Mouse (Mus musculus) v-Abl transformed pro-B cells (cell line): Measurements from ENCODE around the gene Cdrt4.

Source experiments
- in situ Hi-C, 2 experiments: fragments of 400-800 bp; cut with MboI; formaldehyde crosslinking; loops; one replicate each; pipeline ENCODE4 v1.15.1; 2025; ENCODE audit not compliant: unreplicated experiment in 2 of 2

Gene Cdrt4

DNA sequence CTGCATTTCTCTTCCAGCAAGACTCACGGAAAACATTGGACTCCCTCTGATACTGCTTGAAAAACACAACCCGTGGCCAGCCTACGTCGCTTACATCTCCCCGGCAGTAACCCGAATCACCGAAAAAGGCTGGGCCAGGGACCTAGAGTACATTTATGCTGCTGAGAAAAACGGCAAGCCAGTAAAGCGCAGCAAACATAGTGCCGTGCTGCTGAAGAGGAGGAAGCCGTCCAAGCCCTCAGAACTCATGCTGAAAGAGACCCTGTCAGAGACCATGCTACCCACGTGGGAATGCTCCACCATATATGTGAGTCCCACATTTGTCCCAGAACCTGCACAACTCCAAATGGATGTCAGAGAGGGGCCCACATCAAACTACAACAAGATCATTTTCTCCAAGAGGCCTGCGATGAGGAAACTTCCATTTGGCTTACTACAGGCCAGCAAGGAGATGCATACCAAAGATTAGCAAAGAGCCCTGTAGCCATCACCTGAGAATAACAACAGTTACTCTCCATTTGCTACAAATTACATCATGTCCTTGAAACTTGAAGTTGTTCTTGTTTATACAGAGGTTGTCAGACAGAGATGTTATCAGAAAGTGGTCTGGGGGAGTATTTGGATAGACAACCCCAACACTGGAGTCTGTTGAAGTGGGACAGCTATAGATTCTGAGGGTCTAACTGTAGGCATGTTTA lies 41.7 kb downstream of the Cdrt4 start:
- in situ Hi-C loops: no loop called here

DNA sequence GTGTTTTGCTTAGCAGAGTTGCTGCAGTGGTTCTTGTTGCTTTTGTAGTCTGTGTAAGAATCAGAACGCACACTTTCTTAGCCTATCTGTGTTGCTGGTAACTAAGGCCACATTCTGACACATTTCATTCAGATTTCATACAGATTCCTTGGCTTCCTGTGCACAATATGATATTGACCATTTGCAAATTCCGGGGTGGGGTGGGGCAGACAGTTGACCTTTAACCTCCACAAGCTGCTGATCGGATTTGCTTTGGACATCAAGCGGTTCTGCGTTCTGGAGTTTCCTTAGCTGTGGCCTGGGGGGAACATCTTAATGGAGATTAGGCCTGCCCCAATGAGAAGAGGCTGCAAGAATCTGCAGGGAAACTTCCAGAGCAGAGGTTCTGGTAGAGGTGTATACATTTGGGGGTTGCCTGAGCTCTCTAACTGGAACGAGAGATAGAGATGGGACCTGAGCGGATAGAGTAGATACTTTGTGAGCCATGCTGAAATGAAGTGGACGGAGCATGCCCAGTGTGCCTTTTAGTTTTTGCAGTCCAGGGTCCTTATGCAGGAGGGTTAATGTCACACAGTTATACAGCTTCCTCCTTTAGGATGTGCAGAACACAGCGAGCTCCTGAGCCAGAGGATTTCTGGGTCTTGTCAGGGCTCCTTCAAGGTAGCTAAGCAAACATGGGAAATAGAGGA lies 44.2 kb downstream of the Cdrt4 start:
- in situ Hi-C loops: no loop called here

DNA sequence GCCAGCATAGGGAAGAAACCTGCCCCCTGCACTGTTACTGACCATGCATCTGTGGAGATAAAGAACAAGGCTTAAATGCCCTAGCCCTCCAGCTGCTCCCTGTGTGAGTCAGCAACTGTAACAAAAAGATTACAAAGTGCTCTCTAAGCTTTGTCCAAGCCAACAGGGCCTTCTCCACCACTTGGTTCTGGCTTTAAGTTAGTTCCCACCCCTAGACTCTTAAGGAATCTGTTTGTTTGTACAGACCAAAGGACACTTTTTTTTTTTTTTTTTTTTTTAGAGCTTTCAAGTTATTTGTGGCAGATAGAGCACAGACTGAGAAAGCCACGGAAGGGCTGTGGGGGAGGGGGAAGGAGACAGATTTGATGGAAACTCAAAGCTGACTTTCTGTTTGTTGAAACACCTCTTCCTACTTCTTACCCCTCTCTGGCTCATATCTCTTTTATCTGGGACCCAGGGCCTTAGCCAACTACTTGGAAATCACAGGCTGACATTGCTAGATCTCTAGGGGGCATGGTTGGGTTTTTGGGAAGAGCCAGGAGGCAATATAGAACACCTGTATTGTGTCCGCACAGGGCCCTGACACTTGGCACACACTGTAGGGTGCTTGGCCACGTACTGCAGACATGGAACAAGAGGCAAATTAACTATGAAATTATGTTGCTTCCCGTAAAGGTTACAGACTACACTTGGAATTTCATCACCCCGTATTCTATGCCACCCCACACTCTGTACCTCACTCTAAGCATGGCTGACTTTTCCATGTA lies 44.9 kb downstream of the Cdrt4 start:
- in situ Hi-C loops: no loop called here

DNA sequence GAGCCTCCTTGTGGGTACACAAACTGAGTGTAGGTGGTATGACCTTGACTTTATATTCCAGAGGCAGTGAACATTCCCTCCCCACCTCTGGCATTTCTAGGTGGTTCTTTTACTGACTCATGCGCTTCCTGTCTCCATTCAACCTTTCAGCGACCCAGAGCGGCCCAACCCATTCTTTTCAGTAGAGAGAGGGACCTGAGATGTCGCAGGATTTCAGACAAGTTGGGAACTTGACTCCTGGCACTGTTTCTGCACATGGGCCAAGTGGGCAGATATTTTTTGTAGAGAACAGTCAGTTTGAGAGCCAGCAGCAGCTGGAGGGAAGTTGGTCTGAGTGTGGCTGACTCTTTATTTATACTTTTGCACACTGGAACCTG lies 45.5 kb downstream of the Cdrt4 start:
- in situ Hi-C loops: no loop called here

DNA sequence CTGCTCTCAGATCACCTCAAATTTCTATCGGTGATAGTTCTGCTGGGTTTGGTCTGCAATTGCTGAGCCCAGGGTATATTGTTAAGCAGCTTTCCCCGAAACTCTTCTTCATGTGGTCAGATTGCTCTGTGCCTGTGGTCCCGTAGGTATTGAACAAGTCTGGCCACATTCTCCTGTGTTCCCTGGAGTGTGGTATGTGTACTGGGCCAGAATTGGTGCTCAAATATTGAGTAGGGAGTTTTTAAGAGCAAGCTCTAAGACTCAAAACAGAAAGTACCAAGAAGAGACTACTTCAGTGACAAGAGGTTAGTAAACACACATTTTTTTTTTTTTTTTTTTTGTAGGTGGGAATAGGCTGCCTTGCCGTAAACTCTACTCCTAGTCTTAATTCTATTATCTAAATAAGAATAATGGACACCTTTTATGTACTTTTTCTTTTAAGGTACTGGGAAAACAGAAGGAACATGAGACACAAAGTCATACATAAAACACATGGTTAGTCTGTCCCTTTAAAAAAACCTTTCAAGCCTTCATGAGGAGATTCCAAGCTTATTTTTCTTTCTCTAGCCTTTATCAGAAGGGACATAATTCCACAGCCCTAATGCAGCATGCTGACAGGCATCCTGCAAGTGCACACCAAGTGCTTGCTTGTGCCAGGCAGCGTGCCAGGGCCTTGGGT lies 46.2 kb downstream of the Cdrt4 start:
- in situ Hi-C loops: no loop called here

DNA sequence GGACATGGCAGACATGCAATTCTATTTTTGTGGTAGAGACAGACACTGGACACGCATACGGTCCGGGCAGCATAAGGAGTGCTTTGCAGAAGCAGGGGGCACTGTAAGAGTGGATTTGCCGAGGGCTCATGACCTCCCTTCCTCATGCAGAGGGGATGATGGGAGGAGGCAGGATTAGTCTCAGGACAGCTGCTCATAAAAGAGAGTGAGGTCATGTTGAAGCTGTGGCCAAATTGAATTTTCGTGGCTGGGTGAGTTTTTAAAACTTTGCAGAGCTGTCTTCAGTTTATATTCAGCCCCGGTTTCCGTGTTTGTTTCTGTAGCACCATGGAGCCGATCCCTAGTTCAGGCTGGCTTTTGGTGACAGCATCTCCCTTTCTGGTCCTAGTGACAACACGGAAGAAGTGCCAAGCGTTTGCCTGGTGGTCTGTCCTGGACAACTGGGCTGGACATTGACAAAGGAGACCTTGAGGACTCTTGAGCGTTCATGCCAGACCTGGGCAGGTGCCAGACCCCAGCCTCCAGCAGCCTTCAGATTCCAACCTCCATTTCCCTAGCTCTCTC lies 46.8 kb downstream of the Cdrt4 start:
- in situ Hi-C loops: no loop called here

DNA sequence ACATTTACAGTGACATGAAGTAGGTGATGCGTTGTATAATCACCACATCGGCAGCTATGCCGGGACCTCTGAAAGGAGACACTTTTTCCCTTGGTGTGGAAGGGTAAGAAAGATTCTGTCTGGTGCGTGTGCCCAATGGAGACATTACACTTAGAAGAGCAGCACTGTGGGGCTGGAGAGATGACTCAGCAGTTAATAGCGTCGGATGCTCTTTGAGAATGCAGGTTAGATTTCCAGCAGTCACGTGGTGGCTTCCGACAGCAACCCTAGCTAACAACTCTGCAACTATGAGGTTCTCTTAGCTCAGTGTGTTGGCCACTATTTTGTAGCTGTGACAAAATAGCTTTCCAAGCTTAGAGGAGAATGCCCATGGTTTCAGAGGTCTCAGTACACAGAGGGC lies 49.1 kb downstream of the Cdrt4 start:
- in situ Hi-C loops: no loop called here

DNA sequence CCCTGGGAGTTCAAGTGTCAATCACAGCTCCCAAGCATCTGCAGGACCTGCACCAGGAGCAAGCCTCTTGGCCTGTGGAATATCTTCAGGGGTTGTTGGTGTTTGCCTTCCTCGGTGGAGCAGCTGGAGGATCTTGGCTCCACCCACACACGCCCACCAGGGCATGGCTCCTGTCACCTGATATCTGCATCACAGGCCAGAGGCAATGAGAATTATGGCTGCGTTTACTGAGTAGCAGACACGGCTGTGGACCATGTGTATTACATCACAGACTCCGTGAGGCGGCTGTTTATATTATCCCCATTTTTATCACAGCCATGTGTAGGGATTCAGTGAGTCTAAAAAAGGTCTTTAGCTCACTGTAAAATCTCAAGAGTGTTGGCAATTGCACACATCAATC lies 53.6 kb downstream of the Cdrt4 start:
- in situ Hi-C loops: no loop called here

DNA sequence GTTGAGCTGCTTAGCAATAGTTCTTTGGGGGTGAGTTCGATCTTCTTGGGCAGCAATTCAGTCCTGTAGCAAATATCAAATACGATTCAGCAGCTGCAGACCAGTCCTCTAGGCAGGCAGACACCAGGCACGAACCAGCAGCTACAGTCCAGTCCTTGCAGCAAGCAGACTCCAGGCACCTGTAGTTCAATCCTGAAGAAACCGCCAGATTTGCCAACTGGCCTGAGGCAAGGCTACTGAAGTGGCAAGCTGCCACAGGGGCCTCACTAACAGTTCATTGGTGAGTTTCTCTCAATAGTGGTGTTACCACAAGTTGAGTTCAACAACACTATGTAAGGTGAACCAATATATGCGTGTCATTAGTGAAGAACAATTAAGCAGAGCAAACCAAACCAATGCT lies 56.4 kb downstream of the Cdrt4 start:
- in situ Hi-C loops: no loop called here

DNA sequence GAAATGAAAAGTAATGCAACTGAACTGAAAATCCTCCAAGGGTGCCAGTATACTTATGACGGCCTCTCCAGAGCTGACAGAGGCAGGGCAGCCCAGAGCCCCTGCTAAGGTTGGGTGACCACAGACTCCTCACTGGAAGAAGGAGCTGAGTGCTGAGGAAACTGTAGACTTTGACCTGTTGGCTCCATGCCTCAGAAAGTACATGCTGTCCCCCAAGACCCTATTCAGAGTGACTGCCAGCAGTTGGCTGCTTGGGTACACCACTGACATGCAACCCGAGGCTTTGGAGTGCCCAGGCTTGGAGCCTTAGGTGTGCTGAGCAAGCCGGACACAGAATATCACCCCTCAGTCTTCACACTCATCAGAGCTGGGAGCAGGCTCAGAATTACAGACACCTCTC lies 57.0 kb downstream of the Cdrt4 start:
- in situ Hi-C loops: no loop called here

DNA sequence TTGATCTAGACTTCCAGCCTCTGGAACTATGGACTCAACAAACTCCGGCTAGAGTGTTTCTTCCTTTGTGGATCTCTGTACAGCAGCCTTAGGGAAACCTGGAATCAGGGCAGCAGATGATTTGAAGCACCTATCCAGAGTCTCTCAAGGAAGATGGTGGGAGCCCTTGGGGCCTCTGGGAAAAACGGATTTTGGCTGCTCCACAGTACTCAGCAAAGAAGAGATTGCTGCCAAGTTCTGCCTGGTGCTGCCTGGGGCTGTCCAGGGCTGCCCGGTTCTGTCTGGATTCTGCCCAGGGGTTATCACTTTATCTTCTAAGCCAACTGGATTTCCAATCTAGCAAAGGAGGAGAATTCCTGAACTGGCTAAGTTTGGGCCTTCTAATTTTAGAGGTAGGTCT lies 58.8 kb downstream of the Cdrt4 start:
- in situ Hi-C loops: no loop called here

DNA sequence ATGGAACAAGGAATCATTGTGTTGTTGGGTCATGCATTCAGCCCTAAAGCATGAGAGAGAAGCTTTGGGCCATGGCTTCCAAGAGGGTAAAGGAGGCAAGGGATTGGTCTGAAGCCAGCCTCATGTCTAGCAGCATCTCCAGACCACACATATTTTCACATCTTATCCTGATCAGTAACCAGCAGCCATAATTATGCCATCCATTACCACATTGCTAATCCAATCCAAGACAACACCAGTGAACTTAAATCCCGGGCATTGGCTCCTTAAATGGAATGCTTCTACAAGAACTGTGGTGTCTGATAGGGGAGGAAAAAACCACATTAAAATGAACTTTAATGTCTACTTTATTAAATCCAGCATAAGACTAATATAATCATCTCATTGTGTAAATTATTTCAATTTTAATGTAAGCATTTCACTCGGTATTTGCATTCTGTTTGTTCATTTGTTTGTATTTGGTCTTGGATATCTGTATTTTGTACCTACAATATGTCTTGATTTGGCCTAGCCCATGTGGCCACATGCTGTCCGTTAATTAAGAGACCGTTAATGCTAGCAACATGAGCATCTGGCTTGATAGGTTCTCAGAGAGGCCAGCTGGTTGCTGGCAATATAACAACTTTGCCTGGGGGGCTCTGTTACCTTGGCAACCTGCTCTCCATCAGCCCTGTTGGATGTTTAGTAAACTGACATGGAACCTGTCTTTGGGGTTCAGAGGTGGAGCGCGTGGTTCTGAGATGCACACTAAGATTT lies 66.5 kb downstream of the Cdrt4 start:
- in situ Hi-C loops: no loop called here

DNA sequence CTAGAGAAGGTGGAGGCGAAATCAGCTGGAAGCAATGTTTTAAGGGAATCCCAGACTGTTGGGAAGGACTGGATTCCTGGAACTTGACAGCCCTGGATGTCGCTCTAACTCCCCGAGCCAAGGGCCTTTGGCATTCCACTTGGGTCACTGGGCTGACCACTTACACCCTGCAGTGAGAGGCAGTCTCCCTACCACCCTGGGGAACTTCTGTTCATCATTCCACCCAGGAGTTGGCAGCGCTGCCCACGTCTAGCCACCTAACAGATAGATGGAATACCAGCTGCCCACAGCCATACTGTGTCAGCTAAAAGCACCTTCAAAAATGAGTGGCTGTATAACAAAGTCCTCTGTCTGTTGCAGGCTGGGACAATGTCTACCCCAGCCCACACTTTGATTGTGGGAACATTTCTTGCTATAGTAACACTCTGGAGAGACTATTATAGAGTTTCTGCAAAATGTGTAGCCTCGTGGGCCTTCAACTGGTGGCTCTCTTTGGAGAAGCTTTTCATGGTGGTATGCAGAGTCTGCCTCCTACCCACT lies 67.2 kb downstream of the Cdrt4 start:
- in situ Hi-C loops: no loop called here

DNA sequence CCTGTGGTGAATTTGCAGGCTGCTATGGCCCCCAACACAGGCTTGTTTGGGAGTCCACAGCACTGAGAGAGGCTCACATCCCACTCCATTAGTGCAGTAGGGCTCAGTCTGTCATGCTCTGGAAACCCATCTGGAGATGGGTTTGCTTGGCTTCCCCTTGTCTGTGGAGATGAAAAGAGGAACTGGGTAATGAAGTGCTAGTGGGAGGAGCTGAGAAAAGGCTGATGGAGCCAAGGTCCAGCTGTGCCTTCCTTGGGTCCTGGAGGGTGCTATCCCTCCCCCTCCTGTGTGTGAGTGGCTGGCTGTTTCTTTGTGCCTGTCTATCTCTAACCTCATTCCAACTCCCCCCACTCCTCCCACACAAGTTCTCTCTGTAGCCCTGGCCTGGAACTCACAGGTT lies 69.6 kb downstream of the Cdrt4 start:
- in situ Hi-C loops: no loop called here

DNA sequence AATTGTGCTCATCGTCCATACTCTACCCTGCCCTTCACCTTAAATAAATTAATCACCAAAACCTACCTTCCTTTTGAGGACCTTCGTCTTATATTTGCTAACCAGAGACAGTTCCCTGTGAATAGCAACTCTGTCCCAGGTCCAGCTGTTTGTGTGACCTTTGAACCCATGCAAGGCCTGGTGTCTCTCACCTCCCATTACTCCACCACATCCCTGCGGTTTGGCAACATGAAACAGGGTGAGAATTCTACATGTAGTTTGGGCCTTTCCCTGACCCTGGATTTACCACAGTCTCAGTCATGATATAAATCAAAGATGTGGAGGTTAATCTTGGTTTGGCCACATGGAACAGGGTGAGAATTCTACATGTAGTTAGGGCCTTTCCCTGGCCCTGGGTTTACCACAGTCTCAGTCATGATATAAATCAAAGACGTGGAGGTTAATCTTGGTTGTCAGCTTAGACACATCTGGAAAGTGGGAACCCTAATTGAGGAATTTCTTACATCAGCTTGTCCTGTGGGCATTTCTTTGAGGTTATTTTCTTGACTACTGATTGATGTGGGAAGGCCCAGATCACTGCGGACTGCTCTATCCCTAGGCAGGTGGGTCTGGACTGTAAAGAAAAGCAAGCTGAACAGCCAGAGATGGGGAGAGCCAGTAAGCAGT lies 70.3 kb downstream of the Cdrt4 start:
- in situ Hi-C loops: no loop called here

DNA sequence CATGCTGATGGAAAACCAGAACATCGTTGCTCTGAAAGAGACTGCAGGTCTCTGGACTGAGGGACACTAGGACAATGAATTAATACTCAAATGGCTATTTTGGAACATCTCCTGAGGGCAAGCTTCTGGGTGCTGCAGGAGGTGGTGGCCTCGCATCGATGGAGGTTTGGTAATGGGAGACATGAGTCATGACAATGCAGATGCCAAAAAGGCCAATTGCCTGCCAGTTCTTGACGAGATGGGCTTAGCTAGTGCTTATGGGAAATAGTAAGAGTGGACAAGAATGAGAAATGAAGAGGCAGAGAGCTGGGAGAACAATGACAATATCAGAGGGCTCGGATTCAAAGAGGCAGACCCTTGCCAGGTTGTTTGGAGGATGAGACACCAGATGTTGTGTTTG lies 72.5 kb downstream of the Cdrt4 start:
- in situ Hi-C loops: no loop called here

DNA sequence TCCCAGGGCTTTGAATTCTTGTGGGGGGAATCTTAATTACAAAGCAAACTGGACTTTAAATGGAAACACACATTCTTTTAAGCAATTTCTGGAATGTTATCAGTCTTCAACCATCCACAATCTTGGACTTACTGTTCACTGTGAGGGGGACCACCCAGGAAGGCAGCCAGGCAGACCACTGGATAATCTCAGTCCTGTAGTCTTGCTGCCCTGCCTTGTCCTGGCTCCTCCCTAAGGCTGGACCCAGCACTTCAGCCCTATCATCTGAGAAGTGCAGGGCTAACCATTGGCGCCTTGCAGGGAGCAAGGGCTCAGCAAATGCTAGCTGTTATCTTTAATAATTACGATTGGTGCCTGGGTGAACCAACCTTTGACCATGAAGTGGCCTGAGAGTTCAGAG lies 73.1 kb downstream of the Cdrt4 start:
- in situ Hi-C loops: no loop called here

DNA sequence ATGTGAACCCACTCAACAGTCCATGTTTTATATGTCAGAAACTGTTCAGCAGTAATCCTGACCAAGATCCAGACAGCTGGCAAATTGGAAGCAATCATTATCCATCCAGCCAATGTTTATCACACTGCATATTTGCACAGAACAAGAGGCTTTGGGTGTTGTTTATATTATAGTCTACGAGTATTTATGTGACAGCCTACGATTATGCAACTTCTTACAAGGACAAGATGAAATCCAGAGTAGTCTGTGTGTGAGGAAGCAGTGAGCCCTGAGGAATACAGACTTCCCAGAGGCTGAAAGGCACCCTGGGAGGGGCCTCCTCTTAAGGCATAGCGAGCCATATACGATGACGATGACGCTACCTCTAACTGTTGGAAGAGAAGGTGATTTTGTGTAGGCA lies 74.5 kb downstream of the Cdrt4 start:
- in situ Hi-C loops: no loop called here

DNA sequence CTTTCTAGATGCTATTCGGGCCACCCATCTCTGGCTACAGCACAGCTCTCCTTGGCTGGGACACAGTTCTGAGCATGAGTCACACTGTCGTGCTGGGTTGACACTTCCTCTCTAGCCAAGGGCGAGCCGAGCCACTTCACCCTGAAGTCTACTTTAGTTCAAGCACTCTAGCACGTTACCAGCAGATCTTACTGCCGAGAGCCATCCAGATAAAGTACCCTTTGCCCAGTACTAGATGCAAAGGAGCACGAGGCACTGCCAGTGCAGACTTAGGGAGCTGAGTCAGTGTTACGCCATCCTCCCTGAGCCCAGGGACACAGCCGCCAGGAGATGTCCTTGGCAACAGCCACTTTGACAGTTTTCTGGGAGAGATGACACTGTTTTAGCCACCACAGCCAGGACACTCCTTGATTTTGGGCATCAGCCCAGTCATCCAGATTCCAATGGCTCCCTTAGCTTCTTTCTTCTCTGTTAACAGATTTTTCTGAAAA lies 75.7 kb downstream of the Cdrt4 start:
- in situ Hi-C loops: no loop called here
